Mouse (Mus musculus): ENCODE results near the gene Gpat2.

DNA sequence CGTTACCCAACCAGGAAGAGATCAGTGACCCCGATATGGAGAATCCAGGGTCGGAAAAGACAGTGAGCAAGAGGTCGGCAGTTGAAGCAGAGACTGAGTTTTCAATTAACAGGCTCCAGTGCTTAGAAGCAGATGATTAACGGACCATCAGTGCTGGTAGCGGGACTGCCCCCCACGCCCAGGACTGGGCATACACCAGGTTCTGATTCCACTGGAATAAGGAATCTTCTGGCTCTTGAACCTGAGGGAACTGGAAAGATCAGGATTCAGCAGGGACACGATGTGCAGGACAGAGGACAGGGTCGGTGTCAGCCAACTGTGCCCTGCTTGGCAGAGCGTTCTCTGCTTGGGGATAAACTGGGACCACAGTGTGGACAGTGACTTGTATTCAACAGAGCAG, 9.2 kb upstream of the Gpat2 start:
- no peak for TF ChIP-seq CTCF (IDR thresholded peaks at IDR 0.05; ENCODE audit: control insufficient read depth, insufficient read depth, insufficient replicate concordance, low read depth, low read length)
- TF ChIP-seq POLR2A (IDR thresholded peaks at IDR 0.05; ENCODE audit: control insufficient read depth, low read depth, low read length), result no peak

Measured in testis, adult 2 months (tissue).